Mouse (Mus musculus): ENCODE measurements around the gene Manf. TPM values are rescaled to one million over a fixed set of nuclear protein-coding genes. Genes with fewer than 3 reads are reported as not detected.

The Manf gene
- 55.3 and 70.2 TPM in 2 replicates for polyA plus RNA-seq (2012; rRNA removed)

DNA sequence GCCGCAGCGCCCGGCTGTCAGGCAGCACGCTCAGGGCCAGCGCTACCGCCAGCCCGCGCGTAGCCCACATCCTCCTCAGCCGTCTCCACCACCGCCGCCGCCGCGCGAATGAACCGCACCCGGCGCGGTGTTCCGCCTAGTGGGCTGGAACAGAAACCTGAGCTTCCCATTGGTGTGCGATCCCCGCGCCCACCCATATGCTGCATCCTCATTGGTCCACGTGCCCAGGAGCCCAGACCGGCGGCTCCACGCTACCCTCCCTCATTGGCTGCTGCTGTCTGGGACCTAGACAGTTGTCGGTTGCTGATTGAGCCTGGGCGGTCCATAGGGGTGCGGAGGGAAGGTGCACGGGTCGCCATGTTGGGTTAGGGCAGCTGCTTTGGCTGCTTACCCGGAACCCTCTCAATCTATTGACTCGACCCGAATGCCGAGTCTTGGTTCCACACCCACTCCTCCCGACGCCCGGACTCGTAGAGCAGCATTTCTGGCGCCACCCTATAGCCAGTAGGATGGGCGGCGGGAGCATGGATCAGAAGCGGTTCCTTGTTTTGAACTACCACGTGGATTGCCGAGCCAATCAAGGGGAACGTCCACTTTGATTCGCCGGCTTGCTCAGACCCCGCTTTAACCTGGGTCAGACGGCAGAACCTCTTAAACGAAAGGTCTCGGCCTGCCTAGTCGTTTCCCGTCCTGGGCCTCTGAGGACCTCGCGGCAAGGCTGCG, at the start of gene Manf:
Manf (minus strand) TSS at position 151 of the 723 bp plus-strand sequence.

DNA sequence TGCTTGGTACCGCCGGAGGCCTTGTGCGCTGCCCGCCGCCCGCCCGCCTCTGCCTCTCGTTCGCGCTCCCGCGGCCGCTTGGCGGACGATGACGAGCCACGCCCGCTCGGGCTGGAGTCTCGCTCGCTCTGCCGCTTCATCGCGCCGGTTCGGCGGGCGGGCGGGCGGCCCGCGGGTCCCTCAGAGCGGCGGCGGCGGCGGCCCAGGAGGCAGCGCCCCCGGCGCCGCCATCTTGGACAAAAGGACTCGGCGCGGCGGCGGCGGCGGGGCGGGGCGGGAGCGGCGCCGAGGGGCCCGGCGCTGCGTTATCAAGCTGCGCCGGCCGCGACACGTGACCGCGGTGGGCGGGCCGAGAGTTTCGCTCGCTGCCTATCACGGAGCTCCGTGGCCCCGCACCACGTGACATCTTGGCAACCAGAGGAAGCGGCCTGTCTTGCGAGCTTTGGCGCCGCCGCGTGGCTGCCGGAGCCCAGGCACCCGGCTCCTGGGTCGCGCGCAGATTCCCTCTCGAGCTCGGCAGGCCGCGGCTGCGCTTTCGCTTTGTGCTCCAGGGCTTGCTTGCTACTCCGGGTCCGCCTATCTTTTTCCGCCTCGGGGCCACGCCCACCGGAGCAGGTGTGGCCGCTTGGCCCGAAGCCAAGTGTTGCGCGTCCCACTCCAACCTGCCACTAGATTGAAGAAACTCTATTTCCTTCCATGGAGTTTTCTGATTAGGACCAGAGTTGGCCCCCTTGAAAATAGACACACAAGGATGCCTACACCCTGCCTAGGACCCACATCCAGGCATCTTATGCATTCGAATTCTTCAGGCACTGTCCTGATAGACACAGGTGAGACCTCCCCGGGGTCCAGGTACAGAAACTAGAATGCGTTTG, 4.7 kb downstream of the Manf start, which contains the start of gene Rbm15b:
Rbm15b (minus strand) TSS at position 601 of the 875 bp plus-strand sequence.

GRCm38 (mm10) chr9:106821618-106822380, 70.0 kb downstream of the Manf start, which contains the start of gene Dcaf1:
TSS of gene Dcaf1 (plus strand) at chr9:106821874.

DNA sequence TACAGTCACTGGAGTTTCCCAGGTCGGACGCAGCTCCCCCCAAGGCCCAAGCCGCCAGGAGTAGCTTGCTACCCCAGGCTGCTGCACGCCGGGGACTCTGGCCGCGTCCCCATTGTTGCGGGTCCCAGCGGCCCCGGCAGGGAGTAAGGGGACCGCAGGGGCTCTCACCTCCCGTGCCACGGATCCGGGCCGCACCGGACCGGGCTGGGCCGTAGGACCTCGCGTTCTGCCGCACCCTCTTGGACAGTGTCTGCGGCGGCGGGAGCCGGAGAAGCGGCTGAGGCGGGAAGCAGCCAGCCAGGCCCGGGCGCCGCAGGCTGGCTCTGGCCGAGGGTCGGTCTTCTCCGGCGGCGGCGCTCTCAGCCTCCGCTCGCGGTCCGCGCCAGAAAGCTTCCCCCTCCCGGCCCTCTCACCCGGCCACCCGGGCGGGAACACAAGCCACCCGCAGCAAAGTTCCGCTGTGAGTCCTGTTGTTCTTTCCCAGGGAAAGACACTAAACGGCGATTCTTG, 102.9 kb downstream of the Manf start, which contains the start of gene Rad54l2:
Rad54l2 (minus strand) TSS at position 383 of the 510 bp plus-strand sequence.

Other genes starting within 250 kb of the Manf start
- not detected in 2 replicates for gene Grm2, start 235.9 kb downstream of the Manf start, polyA plus RNA-seq (2012; rRNA removed)
- 16.3 and 18.2 TPM in 2 replicates for gene Tex264, start 206.1 kb downstream of the Manf start, polyA plus RNA-seq (2012; rRNA removed)
- 2.3 and 2.8 TPM in 2 replicates for gene Rad54l2, start 102.8 kb downstream of the Manf start, polyA plus RNA-seq (2012; rRNA removed)
- 8.5 and 9.3 TPM in 2 replicates for gene Dcaf1, start 70.1 kb downstream of the Manf start, polyA plus RNA-seq (2012; rRNA removed)
- gene Rbm15b, start 4.6 kb downstream of the Manf start, polyA plus RNA-seq (2012; rRNA removed) = 3.4 TPM in 2 replicates

Data from liver, embryonic 18 days (tissue).